Mouse (Mus musculus): ENCODE data around the gene Zbtb16. TPM values are rescaled to one million over a fixed set of nuclear protein-coding genes. Genes with fewer than 3 reads are reported as not detected.

Zbtb16 gene
- total RNA-seq, 1 experiment from 2014 or later = 25.8 TPM

- no peak for ATAC-seq (replicated peaks; ENCODE audit: insufficient number of reproducible peaks, low FRiP score, low TSS enrichment, poor library complexity, severe bottlenecking)
These were observed 79.7 kb downstream of the Zbtb16 start for GRCm38 (mm10) chr9:48756261-48756812.

GRCm38 (mm10) chr9:48755438-48756070, 80.5 kb downstream of the Zbtb16 start:
- ATAC-seq (replicated peaks; ENCODE audit: insufficient number of reproducible peaks, low FRiP score, low TSS enrichment, poor library complexity, severe bottlenecking) = no peak

GRCm38 (mm10) chr9:48754418-48754817, 81.6 kb downstream of the Zbtb16 start:
- ATAC-seq (replicated peaks; ENCODE audit: insufficient number of reproducible peaks, low FRiP score, low TSS enrichment, poor library complexity, severe bottlenecking) = no peak

- no peak for ATAC-seq (replicated peaks; ENCODE audit: insufficient number of reproducible peaks, low FRiP score, low TSS enrichment, poor library complexity, severe bottlenecking)
These were observed 82.1 kb downstream of the Zbtb16 start for GRCm38 (mm10) chr9:48753881-48754280.

GRCm38 (mm10) chr9:48751900-48752299, 84.1 kb downstream of the Zbtb16 start:
- no peak for ATAC-seq (replicated peaks; ENCODE audit: insufficient number of reproducible peaks, low FRiP score, low TSS enrichment, poor library complexity, severe bottlenecking)

- no peak for ATAC-seq (replicated peaks; ENCODE audit: insufficient number of reproducible peaks, low FRiP score, low TSS enrichment, poor library complexity, severe bottlenecking)
These were observed 86.4 kb downstream of the Zbtb16 start for GRCm38 (mm10) chr9:48749666-48750065.

GRCm38 (mm10) chr9:48749168-48749567, 86.9 kb downstream of the Zbtb16 start:
- ATAC-seq (replicated peaks; ENCODE audit: insufficient number of reproducible peaks, low FRiP score, low TSS enrichment, poor library complexity, severe bottlenecking) = no peak

GRCm38 (mm10) chr9:48748761-48749160, 87.3 kb downstream of the Zbtb16 start:
- ATAC-seq (replicated peaks; ENCODE audit: insufficient number of reproducible peaks, low FRiP score, low TSS enrichment, poor library complexity, severe bottlenecking) = no peak

- no peak for ATAC-seq (replicated peaks; ENCODE audit: insufficient number of reproducible peaks, low FRiP score, low TSS enrichment, poor library complexity, severe bottlenecking)
These were observed 87.8 kb downstream of the Zbtb16 start for GRCm38 (mm10) chr9:48748216-48748615.

- ATAC-seq (replicated peaks; ENCODE audit: insufficient number of reproducible peaks, low FRiP score, low TSS enrichment, poor library complexity, severe bottlenecking) = no peak
These were observed 89.5 kb downstream of the Zbtb16 start for GRCm38 (mm10) chr9:48746506-48746905.

- no peak for ATAC-seq (replicated peaks; ENCODE audit: insufficient number of reproducible peaks, low FRiP score, low TSS enrichment, poor library complexity, severe bottlenecking)
These were observed 90.5 kb downstream of the Zbtb16 start for GRCm38 (mm10) chr9:48745347-48746119.

GRCm38 (mm10) chr9:48744916-48745315, 91.1 kb downstream of the Zbtb16 start:
- ATAC-seq (replicated peaks; ENCODE audit: insufficient number of reproducible peaks, low FRiP score, low TSS enrichment, poor library complexity, severe bottlenecking) = peak; percentile 86

- ATAC-seq (replicated peaks; ENCODE audit: insufficient number of reproducible peaks, low FRiP score, low TSS enrichment, poor library complexity, severe bottlenecking) = no peak
These were observed 91.6 kb downstream of the Zbtb16 start for GRCm38 (mm10) chr9:48744451-48744850.

- no peak for ATAC-seq (replicated peaks; ENCODE audit: insufficient number of reproducible peaks, low FRiP score, low TSS enrichment, poor library complexity, severe bottlenecking)
These were observed 92.4 kb downstream of the Zbtb16 start for GRCm38 (mm10) chr9:48743338-48744285.

- no peak for ATAC-seq (replicated peaks; ENCODE audit: insufficient number of reproducible peaks, low FRiP score, low TSS enrichment, poor library complexity, severe bottlenecking)
These were observed 93.9 kb downstream of the Zbtb16 start for GRCm38 (mm10) chr9:48742150-48742549.

- ATAC-seq (replicated peaks; ENCODE audit: insufficient number of reproducible peaks, low FRiP score, low TSS enrichment, poor library complexity, severe bottlenecking) = no peak
These were observed 94.5 kb downstream of the Zbtb16 start for GRCm38 (mm10) chr9:48741433-48742077.

- ATAC-seq (replicated peaks; ENCODE audit: insufficient number of reproducible peaks, low FRiP score, low TSS enrichment, poor library complexity, severe bottlenecking) = no peak
These were observed 95.2 kb downstream of the Zbtb16 start for GRCm38 (mm10) chr9:48740732-48741255.

- ATAC-seq (replicated peaks; ENCODE audit: insufficient number of reproducible peaks, low FRiP score, low TSS enrichment, poor library complexity, severe bottlenecking) = peak; percentile 47
These were observed 95.9 kb downstream of the Zbtb16 start for GRCm38 (mm10) chr9:48740098-48740505.

All from monocyte, adult 5-6 weeks (primary cell).